Mouse (Mus musculus) A20 (cell line): Measurements from ENCODE around the gene Cgrrf1.

ENCODE experiments used
- DNase-seq: peaks from one replicate; pipeline ENCODE4 v3.0.0-alpha.2; 2011; ENCODE audit warnings: low read depth, low spot score

Cgrrf1 gene

GRCm38 (mm10) chr14:46821873-46822716 lies 9.8 kb upstream of the Cgrrf1 start, which contains the start of gene Gmfb:
Gmfb (minus strand) TSS chr14:46822242.
- peak; percentile 94 for DNase-seq

GRCm38 (mm10) chr14:46823996-46824395 lies 7.9 kb upstream of the Cgrrf1 start:
- no peak for DNase-seq

DNA sequence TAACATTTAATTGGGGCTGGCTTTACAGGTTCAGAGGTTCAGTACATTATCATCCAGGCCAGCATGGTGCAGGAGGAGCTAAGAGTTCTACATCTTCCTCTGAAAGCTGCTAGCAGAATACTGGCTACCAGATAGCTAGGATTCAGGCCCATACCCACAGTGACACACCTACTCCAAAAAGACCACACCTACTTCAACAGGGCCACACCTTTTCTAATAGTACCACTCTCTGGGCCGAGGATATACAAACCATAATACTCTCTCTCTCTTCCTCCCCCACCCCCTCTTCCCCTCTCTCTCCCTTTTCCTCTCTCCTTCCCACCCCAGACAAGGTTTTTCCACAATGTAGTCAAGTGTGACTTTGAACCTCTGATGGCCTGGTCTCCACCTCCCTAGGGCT lies 4.5 kb upstream of the Cgrrf1 start:
- DNase-seq: no peak

GRCm38 (mm10) chr14:46831295-46831694 lies 630 bp upstream of the Cgrrf1 start:
- no peak for DNase-seq

- DNase-seq: no peak
Observed at GRCm38 (mm10) chr14:46832354-46833272, 688 bp downstream of the Cgrrf1 start.

DNA sequence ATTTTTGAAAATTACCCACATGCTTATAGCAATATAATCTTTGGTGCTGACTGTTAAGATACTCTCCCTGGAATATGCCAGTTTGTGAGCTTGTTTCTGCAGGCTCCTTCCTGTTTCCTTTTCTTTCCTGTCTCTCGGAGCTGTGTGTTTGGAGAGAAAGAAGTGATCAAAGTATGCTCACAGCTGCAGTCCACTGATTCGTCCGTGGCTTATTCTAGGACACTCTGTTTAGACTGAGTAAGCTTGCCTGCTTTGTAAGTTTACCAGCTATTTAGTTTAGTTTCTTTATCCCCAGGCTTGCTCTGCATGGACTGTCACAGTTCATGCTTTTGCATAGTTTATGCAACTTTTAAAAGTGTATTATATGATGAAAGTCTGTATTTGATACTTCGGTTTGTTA lies 7.4 kb downstream of the Cgrrf1 start:
- DNase-seq: no peak

DNA sequence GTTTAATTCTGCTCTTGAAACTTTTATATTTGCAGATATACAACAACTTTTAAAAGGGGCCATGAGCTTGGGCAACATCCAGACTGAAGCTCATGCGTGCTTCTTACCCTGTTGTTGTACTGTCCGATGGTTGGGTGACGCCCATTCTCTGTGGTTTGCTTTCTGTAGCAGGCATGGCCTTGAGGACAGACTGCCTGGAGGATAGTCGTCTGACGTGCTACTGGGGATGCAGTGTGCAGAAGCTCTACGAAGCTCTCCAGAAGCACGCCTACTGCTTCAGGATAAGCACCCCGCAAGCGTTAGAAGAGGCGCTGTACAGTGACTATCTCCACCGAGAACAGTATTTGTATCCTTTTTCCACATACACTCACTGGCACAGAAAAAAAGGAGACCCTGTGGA lies 13.8 kb downstream of the Cgrrf1 start:
- no peak for DNase-seq

GRCm38 (mm10) chr14:46848063-46848590 lies 16.2 kb downstream of the Cgrrf1 start:
- DNase-seq: no peak

- no peak for DNase-seq
Observed at GRCm38 (mm10) chr14:46848736-46849135, 16.8 kb downstream of the Cgrrf1 start.

DNA sequence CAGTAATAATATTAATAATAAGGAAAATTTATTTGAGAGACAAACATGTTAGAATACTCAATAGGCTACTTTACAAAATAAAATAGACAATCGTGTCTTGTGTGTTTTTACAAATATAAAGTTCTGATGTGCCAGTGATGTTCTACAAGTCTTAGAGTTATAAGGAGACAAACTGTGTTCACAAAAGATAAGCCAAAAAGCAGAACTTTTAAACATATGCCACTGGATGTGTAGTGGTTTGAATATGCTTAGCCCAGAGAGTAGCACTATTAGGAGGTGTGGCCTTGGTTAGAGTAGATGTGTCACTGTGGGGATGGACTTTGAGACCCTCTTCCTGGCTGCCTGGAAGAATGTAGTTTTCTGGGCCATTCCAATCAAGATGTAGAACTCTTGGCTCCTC lies 17.8 kb downstream of the Cgrrf1 start:
- no peak for DNase-seq

GRCm38 (mm10) chr14:46853677-46854076 lies 21.8 kb downstream of the Cgrrf1 start:
- no peak for DNase-seq

- no peak for DNase-seq
Observed at GRCm38 (mm10) chr14:46862922-46863321, 31.0 kb downstream of the Cgrrf1 start.

GRCm38 (mm10) chr14:46880935-46881334 lies 49.0 kb downstream of the Cgrrf1 start:
- peak; percentile 55 for DNase-seq

- DNase-seq: no peak
Observed at GRCm38 (mm10) chr14:46881581-46882430, 49.9 kb downstream of the Cgrrf1 start.

GRCm38 (mm10) chr14:46882431-46883067 lies 50.6 kb downstream of the Cgrrf1 start, which contains the start of gene Samd4:
Samd4 (plus strand) TSS chr14:46882854.
- DNase-seq: no peak

DNA sequence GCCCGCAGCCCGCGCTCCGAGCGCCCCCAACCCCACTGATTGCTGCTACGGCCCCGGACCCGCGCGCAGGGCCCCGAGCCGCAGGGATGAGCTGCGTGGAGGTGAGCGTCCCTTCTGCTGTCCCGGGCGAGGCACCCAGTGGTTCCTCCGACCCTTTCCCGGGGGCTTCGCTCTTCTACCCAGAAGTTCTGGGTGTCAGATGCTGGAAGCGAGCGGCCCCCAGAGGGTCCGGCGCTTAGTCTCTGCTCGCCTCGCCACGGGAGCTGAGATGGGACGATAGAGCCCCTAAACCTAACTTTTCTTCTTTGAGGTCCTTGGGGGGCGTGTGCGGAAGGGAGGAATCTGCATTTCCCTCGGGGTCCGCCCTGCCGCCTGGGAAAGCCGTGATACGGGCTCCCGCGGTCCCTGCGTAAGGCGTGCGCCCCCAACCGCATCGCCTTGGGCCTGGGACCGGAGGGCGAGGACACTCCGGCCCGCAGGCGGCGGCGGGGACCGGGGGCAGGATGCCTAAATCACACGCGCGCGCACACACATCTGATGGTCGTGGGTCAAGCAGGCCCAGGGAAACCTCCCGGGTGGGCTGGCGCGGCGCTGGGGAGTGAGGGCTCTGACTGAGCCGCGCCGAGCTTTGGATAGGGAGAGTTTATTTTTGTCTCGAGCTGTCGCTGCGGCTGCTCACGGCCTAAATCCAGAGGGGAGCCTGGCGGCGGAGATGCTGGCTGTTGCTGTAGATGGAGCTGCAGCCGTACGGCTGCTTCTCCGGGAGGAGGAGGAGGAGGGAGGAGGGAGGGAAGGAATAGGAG lies 51.3 kb downstream of the Cgrrf1 start:
- DNase-seq: no peak

- DNase-seq: no peak
Observed at GRCm38 (mm10) chr14:46883871-46884441, 52.0 kb downstream of the Cgrrf1 start.

DNA sequence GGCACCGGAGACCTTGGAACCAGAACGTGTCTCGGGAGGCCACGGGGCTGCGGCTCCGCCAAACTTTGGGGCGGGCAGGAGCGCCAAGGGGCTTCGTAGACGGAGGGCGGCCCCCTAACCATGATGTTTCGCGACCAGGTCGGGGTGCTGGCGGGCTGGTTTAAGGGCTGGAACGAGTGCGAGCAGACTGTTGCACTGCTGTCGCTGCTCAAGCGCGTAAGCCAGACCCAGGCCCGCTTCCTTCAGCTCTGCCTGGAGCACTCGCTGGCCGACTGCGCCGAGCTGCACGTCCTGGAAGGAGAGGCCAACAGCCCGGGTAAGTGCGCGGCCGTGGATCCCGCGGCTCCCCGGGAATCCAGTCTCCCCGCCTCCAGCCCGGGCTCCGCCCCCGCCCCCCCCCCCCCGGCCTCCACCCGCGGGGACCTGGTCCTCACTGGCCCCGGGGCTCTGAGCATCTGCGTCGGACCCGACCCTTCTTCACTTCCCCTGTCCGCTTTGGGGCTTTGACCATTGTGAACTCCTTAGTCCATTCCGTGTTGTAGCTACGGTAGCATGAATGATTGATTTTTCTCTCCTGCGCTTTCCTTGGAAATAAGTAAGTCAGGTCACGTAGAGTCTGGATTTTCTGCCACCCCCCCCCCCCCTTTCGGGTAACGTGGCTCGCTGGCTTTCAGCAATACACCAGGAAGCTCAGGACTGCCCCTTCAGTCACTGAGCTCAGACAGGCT lies 52.9 kb downstream of the Cgrrf1 start:
- DNase-seq: no peak

DNA sequence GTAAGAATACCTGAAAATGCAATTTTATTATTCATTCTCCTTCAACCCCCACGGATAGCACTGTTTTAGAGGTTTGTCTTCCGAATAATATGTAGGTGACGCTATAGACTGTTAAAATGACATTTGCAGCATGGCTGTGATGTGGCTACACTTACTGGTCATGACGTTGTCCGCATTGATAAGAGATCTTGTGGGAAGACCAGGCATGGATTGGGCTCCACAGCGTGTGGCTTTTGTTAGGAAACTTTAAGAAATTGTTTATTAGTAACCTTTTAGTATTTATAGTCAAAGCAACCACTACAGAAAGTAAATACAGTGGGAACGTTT lies 53.5 kb downstream of the Cgrrf1 start:
- DNase-seq: no peak
